Comparison of ENCODE assay signal across 22 mouse cellular contexts in the genomic region with DNA sequence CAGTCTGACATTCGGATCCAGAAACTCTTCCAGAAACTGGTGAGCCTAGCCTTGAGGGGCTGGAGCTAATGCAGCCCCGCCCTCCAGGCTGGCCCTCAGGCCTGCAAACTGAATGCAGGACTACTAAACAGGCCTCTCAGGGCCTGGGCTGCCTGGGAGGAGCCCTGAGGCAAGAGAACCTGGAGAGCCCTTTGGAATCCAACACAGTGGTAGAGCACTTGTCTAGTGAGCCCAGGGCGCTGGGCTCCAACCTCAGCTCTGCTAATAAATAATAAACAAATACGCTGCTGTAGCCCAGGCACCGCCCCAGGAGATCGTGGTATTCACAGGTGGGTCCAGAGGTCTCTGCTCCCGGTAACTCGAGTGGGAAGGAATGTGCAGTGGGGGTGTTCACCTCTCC. TPM values are rescaled to one million over a fixed set of nuclear protein-coding genes. Genes with fewer than 3 reads are reported as not detected.
A peak's percentile ranks its signal among the peaks of the same experiment; 100 is the strongest.
DNase-seq lines count a peak whose midpoint lies in the region; ATAC-seq and TF ChIP-seq lines count a peak whose summit lies in the region.
"Had no signal": no experiment of that assay in that cellular context is flagged by ENCODE, and none has a peak within 500 bp of the region (broad histone marks: within the 10 kb centered on the region; RNA-seq: fewer than 3 reads in every experiment).

No protein-coding gene starts in this region.

- no peak overlapping the region for H3K27ac ChIP-seq in liver, postnatal 0 days (ENCODE audit: low read depth)
- no peak overlapping the region for H3K27ac ChIP-seq in liver, embryonic 12.5 days
- H3K27ac ChIP-seq in embryonic facial prominence, embryonic 13.5 days = no peak overlapping the region
- H3K27ac ChIP-seq: forebrain, embryonic 15.5 days; hindbrain, embryonic 15.5 days; stomach, embryonic 15.5 days had no signal

- 78% methylated on average over 8 of the region's 8 CpGs for WGBS in liver, postnatal 0 days (ENCODE audit: insufficient replicate concordance)
- 70% methylated on average over 8 of the region's 8 CpGs for WGBS in liver, embryonic 12.5 days (ENCODE audit: insufficient replicate concordance)
- WGBS in embryonic facial prominence, embryonic 13.5 days = 60% methylated on average over 8 of the region's 8 CpGs
- 65% methylated on average over 8 of the region's 8 CpGs for WGBS in lung, adult 2 months

- TF ChIP-seq EP300 in liver, postnatal 0 days (IDR thresholded peaks at IDR 0.05; ENCODE audit: low read depth) = no peak

- H3K36me3 ChIP-seq in liver, postnatal 0 days (replicated peaks; ENCODE audit: insufficient read depth, low read length) = no peaks in the 10 kb centered on the region
- no peaks in the 10 kb centered on the region for H3K36me3 ChIP-seq in liver, embryonic 12.5 days
- H3K36me3 ChIP-seq in embryonic facial prominence, embryonic 13.5 days = no peaks in the 10 kb centered on the region
- H3K36me3 ChIP-seq: forebrain, embryonic 15.5 days; hindbrain, embryonic 15.5 days; stomach, embryonic 15.5 days had no signal

- no peaks in the 10 kb centered on the region for H3K27me3 ChIP-seq in liver, postnatal 0 days (ENCODE audit: insufficient read depth, low read length)
- peaks cover 29% of the 10 kb centered on the region for H3K27me3 ChIP-seq in liver, embryonic 12.5 days (replicated peaks)
- no peaks in the 10 kb centered on the region for H3K27me3 ChIP-seq in embryonic facial prominence, embryonic 13.5 days
- H3K27me3 ChIP-seq: forebrain, embryonic 15.5 days; hindbrain, embryonic 15.5 days; stomach, embryonic 15.5 days had no signal

- TF ChIP-seq POLR2A in lung, adult 2 months (IDR thresholded peaks at IDR 0.05; ENCODE audit: borderline replicate concordance, extremely low read depth, low read depth, low read length) = no peak

- DNase-seq in liver, postnatal 0 days = no peak
- DNase-seq in lung, adult 2 months = peak; percentile 56
- no peak for DNase-seq in thymus, postnatal 25 days
- DNase-seq in B cell, adult 2 months = no peak
- DNase-seq in right cerebral cortex, postnatal 10 days (ENCODE audit: low spot score in 2 of 2) = no peak
- DNase-seq: adrenal gland, postnatal 10 days; cerebellum, adult 18-20 months; cerebellum, postnatal 36 days; gastrocnemius, postnatal 36 days; heart, postnatal 14 days; lung, embryonic 14.5 days; right cerebral cortex, adult 18-20 months; spleen, adult 18-20 months; thymus, postnatal 14 days had no signal

- no peaks in the 10 kb centered on the region for H3K9me3 ChIP-seq in liver, postnatal 0 days (ENCODE audit: low read length)
- no peaks in the 10 kb centered on the region for H3K9me3 ChIP-seq in liver, embryonic 12.5 days (replicated peaks)
- H3K9me3 ChIP-seq in embryonic facial prominence, embryonic 13.5 days = no peaks in the 10 kb centered on the region
- H3K9me3 ChIP-seq: forebrain, embryonic 15.5 days; hindbrain, embryonic 15.5 days; stomach, embryonic 15.5 days had no signal

- no peak overlapping the region for H3K4me3 ChIP-seq in liver, postnatal 0 days (ENCODE audit: low read depth, low read length)
- H3K4me3 ChIP-seq in liver, embryonic 12.5 days = no peak overlapping the region
- no peak overlapping the region for H3K4me3 ChIP-seq in embryonic facial prominence, embryonic 13.5 days
- no peak overlapping the region for H3K4me3 ChIP-seq in lung, adult 2 months (replicated peaks; ENCODE audit: extremely low read depth, low read depth, low read length)
- H3K4me3 ChIP-seq: forebrain, embryonic 15.5 days; hindbrain, embryonic 15.5 days; stomach, embryonic 15.5 days had no signal

- no peak for TF ChIP-seq CTCF in liver, postnatal 0 days (IDR thresholded peaks at IDR 0.05; ENCODE audit: low read depth)
- no peak for TF ChIP-seq CTCF in lung, adult 2 months (IDR thresholded peaks at IDR 0.05; ENCODE audit: insufficient read depth, low read length)

- ATAC-seq in liver, postnatal 0 days = no peak
- ATAC-seq in liver, embryonic 12.5 days = no peak
- ATAC-seq in embryonic facial prominence, embryonic 13.5 days (ENCODE audit: insufficient number of reproducible peaks, insufficient read depth, low FRiP score, low TSS enrichment, low read depth) = no peak
- ATAC-seq: forebrain, embryonic 15.5 days; intestine, postnatal 0 days had no signal

- H3K4me1 ChIP-seq in liver, postnatal 0 days (ENCODE audit: insufficient read depth) = peaks cover 32% of the 10 kb centered on the region
- peaks cover 15% of the 10 kb centered on the region for H3K4me1 ChIP-seq in liver, embryonic 12.5 days
- peaks cover 12% of the 10 kb centered on the region; the same call in 1 of the 2 replicates for H3K4me1 ChIP-seq in embryonic facial prominence, embryonic 13.5 days
- H3K4me1 ChIP-seq in lung, adult 2 months (ENCODE audit: control insufficient read depth, insufficient read depth, low read length) = peaks cover 3% of the 10 kb centered on the region; the same call in 1 of the 2 replicates

- 0 out of 2 replicates have a peak overlapping the region, but pooled peaks have one; percentile 5 for H3K9ac ChIP-seq in liver, postnatal 0 days (replicated peaks)
- H3K9ac ChIP-seq in liver, embryonic 12.5 days = no peak overlapping the region
- 0 out of 2 replicates have a peak overlapping the region, but pooled peaks have one; percentile 32 for H3K9ac ChIP-seq in embryonic facial prominence, embryonic 13.5 days
- H3K9ac ChIP-seq: forebrain, embryonic 15.5 days; hindbrain, embryonic 15.5 days; lung, embryonic 14.5 days; stomach, embryonic 15.5 days had no signal

- H3K4me2 ChIP-seq in liver, postnatal 0 days (ENCODE audit: low read depth, low read length) = no peak overlapping the region
- H3K4me2 ChIP-seq in liver, embryonic 12.5 days = no peak overlapping the region
- no peak overlapping the region for H3K4me2 ChIP-seq in embryonic facial prominence, embryonic 13.5 days
- H3K4me2 ChIP-seq: forebrain, embryonic 15.5 days; heart, embryonic 11.5 days; hindbrain, embryonic 15.5 days; lung, embryonic 14.5 days; stomach, embryonic 15.5 days had no signal

RNA-seq across cellular contexts. Expression of a gene that starts 2.8 kb away (rescaled TPM):
- polyA plus RNA-seq in liver, postnatal 0 days (2015; fragmentation: Nextera tagmentation; extraction: Ambion mirVana) = 411 and 419 TPM in 2 replicates
- polyA plus RNA-seq in liver, embryonic 12.5 days (2016; fragmentation: Nextera tagmentation; extraction: Ambion mirVana) = 15.2 and 17.7 TPM in 2 replicates
- 0.22 and 1.5 TPM in 2 replicates for polyA plus RNA-seq in embryonic facial prominence, embryonic 13.5 days (2015; fragmentation: Nextera tagmentation; extraction: Ambion mirVana)
- polyA plus RNA-seq in lung, adult 2 months (2012; rRNA removed) = 193 and 242 TPM in 2 replicates
- polyA plus RNA-seq: C2C12; lung, embryonic 14.5 days had no signal

RNA-seq across cellular contexts. Expression of a gene that starts 4.8 kb away (rescaled TPM):
- 13.8 and 15.7 TPM in 2 replicates for polyA plus RNA-seq in liver, postnatal 0 days (2015; fragmentation: Nextera tagmentation; extraction: Ambion mirVana)
- polyA plus RNA-seq in liver, embryonic 12.5 days (2016; fragmentation: Nextera tagmentation; extraction: Ambion mirVana) = 19.3 and 21.1 TPM in 2 replicates
- polyA plus RNA-seq in embryonic facial prominence, embryonic 13.5 days (2015; fragmentation: Nextera tagmentation; extraction: Ambion mirVana) = 30.0 and 30.4 TPM in 2 replicates
- 14.7 and 23.8 TPM in 2 replicates for polyA plus RNA-seq in lung, adult 2 months (2012; rRNA removed)

RNA-seq across cellular contexts. Expression of a gene that starts 9.1 kb away (rescaled TPM):
- polyA plus RNA-seq in liver, postnatal 0 days (2015; fragmentation: Nextera tagmentation; extraction: Ambion mirVana) = 30.1 and 32.2 TPM in 2 replicates
- polyA plus RNA-seq in liver, embryonic 12.5 days (2016; fragmentation: Nextera tagmentation; extraction: Ambion mirVana) = 36.2 and 40.6 TPM in 2 replicates
- polyA plus RNA-seq in embryonic facial prominence, embryonic 13.5 days (2015; fragmentation: Nextera tagmentation; extraction: Ambion mirVana) = 44.1 and 47.8 TPM in 2 replicates
- 170 and 173 TPM in 2 replicates for polyA plus RNA-seq in lung, adult 2 months (2012; rRNA removed)

RNA-seq across cellular contexts. Expression of a gene that starts 37.7 kb away (rescaled TPM):
- polyA plus RNA-seq in liver, postnatal 0 days (2015; fragmentation: Nextera tagmentation; extraction: Ambion mirVana) = 0.06 and 0.25 TPM in 2 replicates
- polyA plus RNA-seq in liver, embryonic 12.5 days (2016; fragmentation: Nextera tagmentation; extraction: Ambion mirVana) = 2.4 and 3.1 TPM in 2 replicates
- polyA plus RNA-seq in embryonic facial prominence, embryonic 13.5 days (2015; fragmentation: Nextera tagmentation; extraction: Ambion mirVana) = 31.9 and 32.4 TPM in 2 replicates
- 44.0 and 60.3 TPM in 2 replicates for polyA plus RNA-seq in lung, adult 2 months (2012; rRNA removed)

RNA-seq across cellular contexts. Expression of a gene that starts 38.7 kb away (rescaled TPM):
- 9.0 and 9.9 TPM in 2 replicates for polyA plus RNA-seq in liver, postnatal 0 days (2015; fragmentation: Nextera tagmentation; extraction: Ambion mirVana)
- 24.8 and 27.1 TPM in 2 replicates for polyA plus RNA-seq in liver, embryonic 12.5 days (2016; fragmentation: Nextera tagmentation; extraction: Ambion mirVana)
- 48.6 and 54.2 TPM in 2 replicates for polyA plus RNA-seq in embryonic facial prominence, embryonic 13.5 days (2015; fragmentation: Nextera tagmentation; extraction: Ambion mirVana)
- polyA plus RNA-seq in lung, adult 2 months (2012; rRNA removed) = 237 and 245 TPM in 2 replicates
